Mouse (Mus musculus): Measurements from ENCODE around the gene Sec63. TPM values are rescaled to one million over a fixed set of nuclear protein-coding genes. Genes with fewer than 3 reads are reported as not detected.

Gene Sec63
- polyA plus RNA-seq, 1 experiment: 18.0 TPM

DNA sequence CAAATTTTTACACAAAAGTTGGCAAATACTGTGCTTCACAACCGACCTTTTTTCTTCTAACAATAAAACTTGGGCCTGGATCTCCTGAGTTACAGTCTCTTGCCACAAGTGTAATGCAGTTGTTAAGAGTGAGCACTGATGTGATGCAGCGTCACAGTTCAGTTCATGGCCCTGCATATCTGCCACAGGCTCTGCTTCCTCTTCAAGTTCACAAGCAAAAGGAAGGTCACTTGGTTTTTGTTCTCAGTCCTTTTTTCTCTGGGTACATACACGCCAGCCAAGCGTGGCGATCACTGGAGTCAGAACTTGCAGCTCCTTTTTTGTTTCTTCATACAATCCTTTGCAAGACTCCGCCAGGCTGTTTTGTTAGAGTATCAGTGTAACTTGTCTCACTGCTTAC, 64.6 kb downstream of the Sec63 start:
- Histone ChIP-seq H3K27me3 (replicated peaks) (no peaks in the 10 kb centered on the region), H3K4me1 (peaks cover 14% of the 10 kb centered on the region), H3K36me3 (replicated peaks; ENCODE audit: low read length) (peaks cover 91% of the 10 kb centered on the region), H3K4me3 (replicated peaks) (no peak overlapping the region), H3K9me3 (no peaks in the 10 kb centered on the region)
- TF ChIP-seq FLI1 (IDR thresholded peaks at IDR 0.05; ENCODE audit: low read length) (no peak), GATA1 (IDR thresholded peaks at IDR 0.05; ENCODE audit: borderline replicate concordance, low read length) (no peak)

DNA sequence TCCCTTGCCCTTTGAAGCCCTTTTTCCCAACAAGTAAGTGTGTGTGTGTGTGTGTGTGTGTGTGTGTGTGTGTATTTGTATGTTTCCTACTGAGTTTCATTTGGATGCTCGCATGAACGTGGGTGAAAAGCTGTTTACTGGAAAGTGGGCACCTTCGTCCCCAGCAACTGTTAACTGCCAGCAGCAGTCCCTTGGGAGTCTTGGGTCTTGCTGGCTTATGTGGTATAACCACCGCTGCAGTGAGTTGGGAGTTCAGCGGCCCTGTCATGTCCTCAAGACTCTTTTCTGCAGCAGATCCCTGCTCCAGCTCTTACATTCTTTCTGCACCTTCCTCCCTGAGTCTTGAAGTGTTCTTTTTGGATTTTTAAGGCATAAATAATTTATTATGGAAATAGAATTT, 65.9 kb downstream of the Sec63 start:
- no peaks in the 10 kb centered on the region for H3K27me3 ChIP-seq (replicated peaks)
- TF ChIP-seq GATA1 (IDR thresholded peaks at IDR 0.05; ENCODE audit: borderline replicate concordance, low read length) (no peak), FLI1 (IDR thresholded peaks at IDR 0.05; ENCODE audit: low read length) (no peak)
- no peak overlapping the region for H3K4me3 ChIP-seq (replicated peaks)
- H3K4me1 ChIP-seq: peaks cover 14% of the 10 kb centered on the region
- H3K36me3 ChIP-seq (replicated peaks; ENCODE audit: low read length): peaks cover 93% of the 10 kb centered on the region
- H3K9me3 ChIP-seq: no peaks in the 10 kb centered on the region

DNA sequence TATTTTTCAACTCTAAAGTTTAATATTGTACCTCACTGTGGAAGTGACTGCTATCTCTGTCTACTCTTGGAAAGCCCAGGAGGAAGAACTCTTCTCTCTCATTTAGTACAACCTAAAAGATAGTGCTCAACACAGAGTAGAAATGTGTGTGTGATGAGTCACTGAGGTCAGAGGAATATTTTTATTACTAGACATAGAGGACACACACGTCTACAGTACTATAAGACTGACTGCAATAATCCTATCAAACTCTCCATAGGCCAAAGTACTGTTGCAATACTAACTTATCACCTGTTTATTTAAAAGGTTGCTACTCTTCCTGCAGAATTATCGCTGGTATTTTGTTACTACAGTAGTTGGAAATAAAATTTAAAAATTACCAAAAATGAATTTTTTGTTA, 68.7 kb downstream of the Sec63 start:
- H3K9me3 ChIP-seq: no peaks in the 10 kb centered on the region
- peaks cover 14% of the 10 kb centered on the region for H3K4me1 ChIP-seq
- H3K4me3 ChIP-seq (replicated peaks): no peak overlapping the region
- H3K27me3 ChIP-seq (replicated peaks): no peaks in the 10 kb centered on the region
- TF ChIP-seq GATA1 (IDR thresholded peaks at IDR 0.05; ENCODE audit: borderline replicate concordance, low read length) (no peak), FLI1 (IDR thresholded peaks at IDR 0.05; ENCODE audit: low read length) (no peak)
- H3K36me3 ChIP-seq (replicated peaks; ENCODE audit: low read length): peaks cover 95% of the 10 kb centered on the region

DNA sequence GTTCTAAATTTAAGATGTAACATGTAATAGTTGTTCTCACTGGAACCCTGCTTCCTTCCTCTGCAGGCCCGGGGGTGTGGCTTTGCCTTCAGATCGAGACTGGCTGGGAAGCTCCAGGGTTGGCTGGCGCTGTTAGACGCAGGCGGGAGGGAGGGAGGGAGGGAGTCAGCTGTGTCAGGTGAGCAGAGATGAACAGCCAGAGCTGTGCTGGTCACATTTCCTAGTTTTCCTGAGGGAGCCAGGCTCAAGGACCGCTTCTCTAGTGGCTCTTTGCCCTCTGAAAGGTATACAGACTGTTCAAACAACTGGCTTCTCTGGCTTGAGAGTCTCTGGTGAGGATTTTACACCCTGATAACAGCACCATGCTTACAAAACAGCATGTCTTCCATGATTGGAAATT, 69.1 kb downstream of the Sec63 start:
- no peak for TF ChIP-seq FLI1 (IDR thresholded peaks at IDR 0.05; ENCODE audit: low read length)
- no peak for TF ChIP-seq GATA1 (IDR thresholded peaks at IDR 0.05; ENCODE audit: borderline replicate concordance, low read length)
- Histone ChIP-seq H3K9me3 (no peaks in the 10 kb centered on the region), H3K27me3 (replicated peaks) (no peaks in the 10 kb centered on the region), H3K4me1 (peaks cover 12% of the 10 kb centered on the region), H3K4me3 (replicated peaks) (no peak overlapping the region), H3K36me3 (replicated peaks; ENCODE audit: low read length) (peaks cover 95% of the 10 kb centered on the region)

DNA sequence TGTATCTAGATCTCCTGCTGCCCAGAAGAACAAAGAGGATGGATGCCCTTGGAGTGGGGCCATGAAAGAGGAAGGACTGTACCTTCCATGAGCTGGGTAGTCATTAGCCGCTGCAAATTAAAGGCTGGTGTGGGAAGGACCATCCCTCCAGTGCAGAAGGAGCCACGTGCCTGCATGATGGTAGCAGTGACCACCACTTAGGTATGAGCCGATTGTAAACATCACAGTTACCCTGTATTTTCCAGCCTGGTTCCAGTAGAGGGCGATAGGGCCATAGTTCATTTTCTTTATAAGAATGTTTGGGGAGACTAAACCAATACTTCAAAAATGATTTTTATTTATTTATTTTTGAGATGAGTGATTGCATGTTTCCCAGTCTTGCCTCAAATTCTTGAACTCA, 71.4 kb downstream of the Sec63 start:
- Histone ChIP-seq H3K36me3 (replicated peaks; ENCODE audit: low read length) (peaks cover 93% of the 10 kb centered on the region), H3K9me3 (no peaks in the 10 kb centered on the region), H3K4me3 (replicated peaks) (no peak overlapping the region), H3K27me3 (replicated peaks) (no peaks in the 10 kb centered on the region), H3K4me1 (peaks cover 2% of the 10 kb centered on the region; the same call in 1 of the 2 replicates)
- TF ChIP-seq FLI1 (IDR thresholded peaks at IDR 0.05; ENCODE audit: low read length): no peak
- no peak for TF ChIP-seq GATA1 (IDR thresholded peaks at IDR 0.05; ENCODE audit: borderline replicate concordance, low read length)

DNA sequence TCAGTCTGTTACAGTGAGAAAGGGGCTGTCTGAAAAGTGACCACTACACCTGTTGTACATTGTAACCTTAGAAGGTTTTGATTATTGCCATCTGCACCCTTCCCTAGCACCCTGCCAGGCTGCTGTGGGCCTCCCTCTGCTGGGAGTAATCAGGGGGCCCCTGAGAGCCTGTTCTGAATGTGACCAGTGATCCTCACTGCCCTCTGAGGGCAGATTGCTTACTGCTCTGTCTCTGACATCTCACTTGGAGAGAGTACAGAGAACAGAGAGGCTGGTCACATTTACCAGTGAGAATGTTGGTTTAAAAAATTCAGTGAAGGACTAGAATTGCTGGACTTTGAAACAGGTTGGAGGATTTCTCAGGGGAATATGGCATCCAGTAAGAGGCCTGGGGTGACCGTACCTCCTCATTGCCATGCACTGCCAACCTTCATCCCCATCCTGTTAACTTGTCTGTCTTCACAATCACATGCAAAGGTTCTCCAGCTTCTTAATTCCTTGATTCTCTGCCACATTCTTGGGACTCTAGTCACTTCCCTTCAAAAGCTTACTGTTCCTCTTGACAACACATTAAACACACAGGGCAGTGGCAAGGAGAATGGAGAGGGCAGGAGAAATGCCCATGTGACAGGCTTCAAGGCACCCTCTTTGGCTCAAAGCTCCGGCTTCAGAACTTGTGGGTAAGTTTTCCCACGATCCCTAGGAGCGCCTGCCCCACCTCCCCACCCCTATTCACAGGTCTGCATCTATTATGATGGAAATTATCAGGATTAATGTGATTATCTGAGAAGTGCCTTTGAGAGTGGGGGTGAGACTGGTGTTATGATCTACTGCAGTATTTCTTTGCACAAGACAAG, 72.8 kb downstream of the Sec63 start:
- no peaks in the 10 kb centered on the region for H3K27me3 ChIP-seq (replicated peaks)
- H3K36me3 ChIP-seq (replicated peaks; ENCODE audit: low read length): peaks cover 78% of the 10 kb centered on the region
- no peak overlapping the region for H3K4me3 ChIP-seq (replicated peaks)
- TF ChIP-seq GATA1 (IDR thresholded peaks at IDR 0.05; ENCODE audit: borderline replicate concordance, low read length) (no peak), FLI1 (IDR thresholded peaks at IDR 0.05; ENCODE audit: low read length) (no peak)
- H3K9me3 ChIP-seq: peaks cover 4% of the 10 kb centered on the region; the same call in 1 of the 2 replicates
- peaks cover 7% of the 10 kb centered on the region; the same call in 1 of the 2 replicates for H3K4me1 ChIP-seq

DNA sequence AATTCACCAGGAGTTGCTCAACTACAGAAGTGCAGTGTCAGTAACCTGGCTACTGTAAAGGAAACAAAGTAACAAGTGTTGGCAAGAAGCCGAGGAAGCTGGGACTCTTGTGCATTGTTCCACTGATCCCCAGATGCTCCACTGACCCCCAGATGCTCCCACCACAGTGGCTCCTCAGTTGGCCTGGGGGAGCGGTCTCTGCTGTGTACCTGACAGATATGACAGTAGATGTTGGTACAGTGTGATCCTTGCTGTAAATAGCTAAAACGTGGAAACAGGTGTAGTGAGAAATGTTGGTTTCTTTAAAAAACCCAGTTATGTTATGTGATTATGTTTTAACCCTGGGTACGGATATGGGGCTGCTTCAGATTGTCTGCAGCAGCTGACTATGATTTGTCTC, 76.8 kb downstream of the Sec63 start:
- Histone ChIP-seq H3K27me3 (replicated peaks) (no peaks in the 10 kb centered on the region), H3K36me3 (replicated peaks; ENCODE audit: low read length) (peaks cover 39% of the 10 kb centered on the region), H3K4me3 (replicated peaks) (no peak overlapping the region), H3K4me1 (peaks cover 14% of the 10 kb centered on the region), H3K9me3 (peaks cover 9% of the 10 kb centered on the region; the same call in 1 of the 2 replicates)
- TF ChIP-seq FLI1 (IDR thresholded peaks at IDR 0.05; ENCODE audit: low read length) (no peak), GATA1 (IDR thresholded peaks at IDR 0.05; ENCODE audit: borderline replicate concordance, low read length) (no peak)

DNA sequence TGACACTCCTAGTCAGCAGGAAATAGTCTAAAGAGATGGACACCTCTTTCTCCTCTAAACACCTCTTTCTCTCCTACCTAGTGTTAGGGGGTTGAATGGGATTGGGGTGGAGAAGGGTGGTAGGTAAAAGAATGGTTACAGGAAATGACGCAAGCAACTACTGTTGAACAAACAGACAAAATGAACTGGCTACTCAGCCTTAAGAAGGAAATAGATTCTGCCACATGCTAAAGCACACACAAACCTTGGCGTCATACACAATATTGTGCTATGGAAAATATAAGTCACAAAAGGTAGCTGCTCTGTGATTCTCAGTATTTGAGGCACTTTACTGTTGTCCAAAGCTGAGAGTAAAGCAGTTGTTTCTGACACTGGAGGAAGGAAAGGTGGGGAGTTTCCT, 77.4 kb downstream of the Sec63 start:
- Histone ChIP-seq H3K9me3 (peaks cover 9% of the 10 kb centered on the region; the same call in 1 of the 2 replicates), H3K4me1 (peaks cover 18% of the 10 kb centered on the region), H3K36me3 (replicated peaks; ENCODE audit: low read length) (peaks cover 33% of the 10 kb centered on the region), H3K27me3 (replicated peaks) (no peaks in the 10 kb centered on the region), H3K4me3 (replicated peaks) (no peak overlapping the region)
- TF ChIP-seq FLI1 (IDR thresholded peaks at IDR 0.05; ENCODE audit: low read length) (no peak), GATA1 (IDR thresholded peaks at IDR 0.05; ENCODE audit: borderline replicate concordance, low read length) (no peak)

DNA sequence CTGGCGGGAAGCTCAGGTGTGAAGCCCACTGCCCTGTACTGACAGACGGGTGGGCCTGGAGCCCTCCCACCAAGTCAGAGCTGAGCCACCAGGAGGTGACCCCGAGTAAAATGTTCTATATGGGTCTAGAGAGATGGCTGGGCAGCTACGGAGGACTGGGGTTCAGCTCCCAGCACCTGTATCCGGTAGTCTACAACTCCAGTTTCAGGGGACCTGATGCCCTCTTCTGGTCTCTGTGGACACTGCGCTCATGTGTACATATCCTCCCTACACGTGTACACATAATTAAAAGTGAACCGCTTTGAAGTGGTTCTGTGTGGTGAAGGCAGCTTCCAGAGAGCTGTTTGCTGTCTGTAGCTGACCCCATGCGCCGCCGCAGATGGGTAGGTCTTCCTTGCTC, 78.7 kb downstream of the Sec63 start:
- Histone ChIP-seq H3K4me3 (replicated peaks) (no peak overlapping the region), H3K4me1 (peaks cover 18% of the 10 kb centered on the region), H3K27me3 (replicated peaks) (peaks cover 4% of the 10 kb centered on the region), H3K9me3 (peaks cover 9% of the 10 kb centered on the region; the same call in 1 of the 2 replicates), H3K36me3 (replicated peaks; ENCODE audit: low read length) (peaks cover 20% of the 10 kb centered on the region)
- TF ChIP-seq GATA1 (IDR thresholded peaks at IDR 0.05; ENCODE audit: borderline replicate concordance, low read length) (no peak), FLI1 (IDR thresholded peaks at IDR 0.05; ENCODE audit: low read length) (no peak)

DNA sequence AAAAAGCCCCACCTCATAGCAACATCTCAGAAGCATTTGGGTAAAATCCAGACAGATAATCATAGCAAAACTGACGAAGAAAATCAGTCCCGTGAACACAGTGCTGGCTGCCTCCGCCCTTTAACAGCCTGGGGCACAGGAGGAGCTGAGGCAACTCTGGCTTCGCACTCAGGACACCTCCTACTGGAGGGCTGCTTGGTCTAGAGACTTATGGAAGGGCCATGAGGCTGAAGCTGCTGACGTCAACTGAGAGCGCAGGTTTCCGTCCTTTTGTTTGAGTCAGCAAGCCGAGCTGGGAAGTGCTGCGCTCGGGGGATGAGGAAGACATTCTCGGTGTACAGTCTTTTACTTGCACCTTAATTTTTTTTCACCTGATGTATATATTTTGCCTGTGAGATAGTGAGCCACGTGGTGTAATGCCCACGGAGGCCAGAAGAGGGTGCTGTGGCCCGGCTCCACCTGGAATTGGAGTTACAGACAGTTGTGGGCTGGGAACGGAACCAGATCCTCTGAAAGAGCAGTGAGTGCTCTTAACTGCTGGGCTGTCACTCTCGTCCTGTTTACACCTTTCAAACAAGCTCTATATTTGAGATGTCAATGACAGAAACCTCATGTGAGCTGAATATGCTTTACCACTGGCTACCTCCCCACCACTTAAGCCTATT, 80.4 kb downstream of the Sec63 start:
- TF ChIP-seq FLI1 (IDR thresholded peaks at IDR 0.05; ENCODE audit: low read length) (no peak), GATA1 (IDR thresholded peaks at IDR 0.05; ENCODE audit: borderline replicate concordance, low read length) (no peak)
- Histone ChIP-seq H3K9me3 (peaks cover 9% of the 10 kb centered on the region; the same call in 1 of the 2 replicates), H3K4me1 (peaks cover 18% of the 10 kb centered on the region), H3K4me3 (replicated peaks) (no peak overlapping the region), H3K36me3 (replicated peaks; ENCODE audit: low read length) (peaks cover 6% of the 10 kb centered on the region), H3K27me3 (replicated peaks) (peaks cover 4% of the 10 kb centered on the region)

All from megakaryocyte, embryonic 14.5 days (primary cell).